Mouse (Mus musculus) liver, postnatal 0 days (tissue): ENCODE data around the gene Ncstn.

Source experiments
- CTCF ChIP-seq: sonication (generic); IDR thresholded peaks from 2 replicates; pipeline ENCODE4 v1.5.1; 2016; ENCODE audit warnings: antibody characterized with exemption, low read depth
- EP300 ChIP-seq: IDR thresholded peaks from 2 replicates; pipeline ENCODE4 v1.6.1; 2016; ENCODE audit warnings: antibody characterized with exemption, low read depth, mild to moderate bottlenecking

- TF ChIP-seq CTCF: no peak
- TF ChIP-seq EP300: no peak
Measured at GRCm38 (mm10) chr1:172027809-172028102, 54.8 kb downstream of the Ncstn start.
